Mouse (Mus musculus): ENCODE measurements around the gene Trappc3l.
A peak's percentile ranks its signal among the peaks of the same experiment; 100 is the strongest.
"Not testable (repeated sequence)": the region's sequence is repeated elsewhere in the genome, so short reads cannot be mapped to it uniquely, and the experiment has no call there.

Trappc3l gene

DNA sequence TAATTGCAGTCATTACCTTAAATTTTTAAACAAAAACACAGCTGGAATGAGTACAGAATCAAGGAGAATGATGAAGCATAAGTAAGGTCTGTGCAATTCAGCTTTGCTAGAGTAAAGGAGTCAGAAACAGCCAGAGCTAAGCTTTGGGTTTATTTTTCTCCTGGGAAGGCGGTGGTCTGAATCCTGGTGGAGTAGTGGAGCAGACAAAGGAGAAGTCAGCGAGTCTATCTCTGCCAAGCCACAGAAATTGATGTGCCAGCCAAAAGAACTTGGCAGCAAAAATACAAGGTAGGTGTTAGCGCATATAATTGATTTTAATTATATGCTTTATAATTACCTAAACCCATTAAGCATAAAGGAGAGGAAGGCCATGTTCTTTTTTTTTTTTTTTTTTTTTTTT is at the start of gene Trappc3l:
Trappc3l (plus strand) TSS at position 197 of the 400 bp plus-strand sequence.
- DNase-seq = no peak

DNA sequence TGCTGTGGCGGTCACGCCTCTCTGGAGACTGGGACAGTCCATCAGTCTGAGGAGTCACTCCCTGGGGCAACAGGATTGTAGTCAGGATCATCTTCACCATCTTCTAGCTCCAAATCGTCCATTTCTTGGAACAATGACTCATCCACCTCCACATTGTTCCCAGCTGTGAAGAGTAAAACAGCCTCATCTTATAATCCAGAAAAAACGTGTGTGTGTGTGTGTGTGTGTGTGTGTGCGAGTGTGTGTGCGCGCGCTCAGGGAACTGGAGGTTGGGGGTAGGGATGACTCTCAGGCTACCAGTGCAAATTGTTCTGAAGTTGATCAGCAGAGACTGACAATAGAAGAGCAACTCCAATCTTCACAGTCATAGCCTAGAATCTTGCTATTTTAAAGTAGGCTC is 40.7 kb upstream of the Trappc3l start:
- DNase-seq = not testable (repeated sequence)

- no peak for DNase-seq
These were observed 39.0 kb upstream of the Trappc3l start for GRCm38 (mm10) chr10:33998397-33998796.

DNA sequence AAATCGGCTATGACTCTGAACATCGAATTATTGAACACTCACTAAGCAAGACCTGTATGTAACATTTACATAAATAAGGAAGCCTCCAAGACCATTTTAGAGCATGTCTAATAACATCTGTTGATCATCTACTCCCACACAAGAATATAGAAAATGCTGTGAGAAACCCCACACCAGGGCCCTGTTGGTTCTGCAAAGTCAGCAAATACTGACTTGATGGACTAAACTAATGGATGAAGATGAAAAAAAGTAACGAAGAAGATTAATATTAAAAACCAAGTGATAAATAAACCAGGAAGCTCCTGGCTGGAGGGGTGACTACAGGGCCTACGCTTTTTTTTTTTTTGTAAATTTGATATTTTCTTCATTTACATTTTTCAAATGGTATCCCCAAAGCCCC is 24.8 kb upstream of the Trappc3l start:
- DNase-seq = no peak

GRCm38 (mm10) chr10:34013241-34013640 is 24.2 kb upstream of the Trappc3l start:
- no peak for DNase-seq

DNA sequence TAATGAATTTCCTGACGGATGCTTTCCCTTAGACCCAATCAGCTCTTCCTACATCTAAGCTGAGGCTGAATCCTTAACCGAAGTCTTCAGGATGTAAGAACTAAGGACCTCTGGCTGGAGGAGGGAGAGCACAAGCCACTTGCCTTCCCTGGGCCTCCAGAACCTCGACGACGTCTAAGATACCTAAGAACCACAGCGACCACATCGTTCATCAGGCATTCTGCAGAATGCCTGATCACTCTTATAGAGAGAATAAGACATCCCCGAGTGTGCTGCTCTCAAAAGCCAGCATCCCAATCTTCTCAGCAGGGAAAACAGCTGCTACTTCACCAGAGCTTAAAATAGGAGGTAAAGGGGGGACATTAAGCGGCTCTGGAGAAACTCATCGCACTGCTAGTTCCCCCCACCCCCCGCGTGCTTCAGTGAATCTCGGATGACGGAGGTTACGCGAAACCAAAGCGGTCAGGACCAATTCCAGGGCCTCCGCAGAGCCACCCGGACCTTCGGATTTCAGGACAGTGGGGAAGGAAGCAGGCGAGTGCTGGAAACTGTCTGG is 18.6 kb upstream of the Trappc3l start:
- DNase-seq = no peak

- peak; percentile 96 for DNase-seq
These were observed 17.9 kb upstream of the Trappc3l start, which contains the start of gene Rwdd1 for GRCm38 (mm10) chr10:34019302-34020075. Gene Rwdd1 (minus strand): TSS chr10:34019624.

- DNase-seq = no peak
These were observed 7.1 kb upstream of the Trappc3l start for GRCm38 (mm10) chr10:34030322-34030721.

GRCm38 (mm10) chr10:34033630-34034305 is 3.6 kb upstream of the Trappc3l start:
- DNase-seq = peak; percentile 78

DNA sequence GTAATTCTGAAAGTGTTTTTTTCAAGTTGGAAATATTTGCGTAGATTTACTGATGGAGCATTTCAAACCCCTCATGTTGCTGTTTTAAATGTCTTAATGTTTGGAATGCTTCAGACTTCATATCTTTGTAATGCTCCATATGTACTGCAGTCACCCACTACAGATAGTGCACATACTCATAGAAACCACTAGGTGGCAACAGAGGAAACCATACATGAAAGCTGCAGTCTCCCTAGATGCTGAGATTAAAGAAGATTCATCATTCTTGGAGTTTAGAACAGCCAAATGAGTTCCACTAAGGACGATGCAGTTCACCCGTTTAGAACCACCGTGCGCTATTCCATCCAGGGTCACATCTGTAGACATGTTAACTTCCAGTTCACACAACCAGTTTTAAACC is 810 bp upstream of the Trappc3l start:
- no peak for DNase-seq

GRCm38 (mm10) chr10:34044210-34044609 is 6.8 kb downstream of the Trappc3l start, which contains the start of gene Calhm4:
Gene Calhm4 (minus strand): TSS chr10:34044310.
- DNase-seq = no peak

GRCm38 (mm10) chr10:34053987-34054386 is 16.6 kb downstream of the Trappc3l start:
- no peak for DNase-seq

GRCm38 (mm10) chr10:34066591-34066990 is 29.2 kb downstream of the Trappc3l start:
- no peak for DNase-seq

DNA sequence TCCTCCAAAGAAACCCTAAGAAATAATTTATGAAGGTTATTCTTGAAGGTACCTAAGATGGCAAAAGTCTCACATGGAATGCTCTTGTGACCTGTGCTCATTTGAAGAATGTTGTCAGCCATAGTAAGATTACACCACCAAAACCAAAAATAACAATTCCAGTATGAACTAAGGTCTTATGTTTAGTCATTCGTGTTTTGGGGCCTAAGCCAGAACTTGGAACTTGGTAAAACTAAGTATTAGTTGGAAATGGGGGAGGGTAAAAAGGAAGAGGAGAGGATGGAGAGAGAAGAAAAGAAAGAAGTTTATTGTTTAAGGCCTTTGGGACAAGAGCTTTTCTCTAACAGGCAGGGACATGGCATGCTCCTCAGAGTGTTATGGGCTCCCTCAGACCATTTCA is 32.2 kb downstream of the Trappc3l start:
- DNase-seq = no peak

GRCm38 (mm10) chr10:34070999-34071492 is 33.6 kb downstream of the Trappc3l start:
- DNase-seq = no peak

- DNase-seq = no peak
These were observed 34.3 kb downstream of the Trappc3l start for GRCm38 (mm10) chr10:34071650-34072049.

- DNase-seq = no peak
These were observed 37.3 kb downstream of the Trappc3l start for GRCm38 (mm10) chr10:34074522-34075200.

- no peak for DNase-seq
These were observed 49.1 kb downstream of the Trappc3l start for GRCm38 (mm10) chr10:34086514-34086913.

DNA sequence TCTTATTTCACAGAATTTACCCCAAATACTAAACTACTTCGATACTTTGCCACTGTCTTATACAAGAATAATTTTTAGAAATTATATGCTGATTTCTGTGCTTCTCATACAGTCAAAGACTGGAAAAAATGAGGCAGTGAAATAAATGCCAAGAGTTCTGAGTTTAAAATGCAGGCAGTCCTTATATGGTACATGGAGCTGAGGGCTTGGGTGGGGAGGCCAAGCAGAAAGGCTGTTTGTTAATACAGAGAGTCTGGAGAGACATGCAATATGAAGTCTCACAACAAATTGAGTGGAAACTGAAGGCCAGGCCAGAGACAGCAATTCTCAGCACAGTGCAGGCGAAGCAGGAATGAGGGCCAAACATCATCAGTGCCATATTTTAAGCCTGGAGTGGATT is 51.1 kb downstream of the Trappc3l start:
- no peak for DNase-seq

- DNase-seq = no peak
These were observed 52.1 kb downstream of the Trappc3l start for GRCm38 (mm10) chr10:34089517-34089916.

GRCm38 (mm10) chr10:34090481-34090880 is 53.1 kb downstream of the Trappc3l start:
- no peak for DNase-seq

- no peak for DNase-seq
These were observed 54.5 kb downstream of the Trappc3l start for GRCm38 (mm10) chr10:34091888-34092287.

GRCm38 (mm10) chr10:34095147-34095546 is 57.8 kb downstream of the Trappc3l start:
- DNase-seq = no peak

Measured in thymus, postnatal 25 days (tissue).